Mouse (Mus musculus) hindbrain, embryonic 14.5 days (tissue): ENCODE results near the gene Sema3a. TPM values are rescaled to one million over a fixed set of nuclear protein-coding genes. Genes with fewer than 3 reads are reported as not detected.

ENCODE experiments used
- ATAC-seq: fragments of 200-750 bp; cut with Nextera tagmentation; 2 replicates; pipeline ENCODE4 v1.8.0; 2017; ENCODE audit warnings: moderate number of reproducible peaks, mild to moderate bottlenecking, moderate TSS enrichment, moderate library complexity; ENCODE audit not compliant: low FRiP score
- DNase-seq: peaks from one replicate; pipeline ENCODE4 v3.0.0-alpha.2; 2015; ENCODE audit warnings: low spot score
- H3K27ac ChIP-seq: fragments of 300-500 bp; sonication (generic); 2 replicates; pipeline ENCODE4 v1.5.1; 2014; ENCODE audit warnings: mild to moderate bottlenecking, moderate library complexity
- H3K27me3 ChIP-seq: fragments of 300-500 bp; sonication (generic); 2 replicates; pipeline ENCODE4 v1.6.1; 2014; ENCODE audit warnings: mild to moderate bottlenecking, low read length, mixed read lengths; ENCODE audit not compliant: control insufficient read depth, insufficient read depth
- H3K36me3 ChIP-seq: fragments of 300-500 bp; sonication (generic); replicated peaks from 2 replicates; pipeline ENCODE4 v1.6.1; 2014; ENCODE audit not compliant: control insufficient read depth, insufficient read depth
- H3K4me1 ChIP-seq: fragments of 300-500 bp; sonication (generic); replicated peaks from 2 replicates; pipeline ENCODE4 v1.6.1; 2014; ENCODE audit warnings: antibody characterized with exemption, low read length, mixed read lengths; ENCODE audit not compliant: control insufficient read depth, insufficient read depth
- H3K4me2 ChIP-seq: fragments of 300-500 bp; sonication (generic); replicated peaks from 2 replicates; pipeline ENCODE4 v1.6.1; 2014; ENCODE audit warnings: mild to moderate bottlenecking, moderate library complexity
- H3K4me3 ChIP-seq: fragments of 300-500 bp; sonication (generic); replicated peaks from 2 replicates; pipeline ENCODE4 v1.5.1; 2014; ENCODE audit warnings: mild to moderate bottlenecking, low read length
- H3K9ac ChIP-seq: fragments of 300-500 bp; sonication (generic); 2 replicates; pipeline ENCODE4 v1.6.1; 2014
- H3K9me3 ChIP-seq: fragments of 300-500 bp; sonication (generic); 2 replicates; pipeline ENCODE4 v1.6.1; 2016; ENCODE audit warnings: low read length; ENCODE audit not compliant: control insufficient read depth
- WGBS: fragments of 180-500 bp; shearing (Covaris S2); extraction: QIAGEN DNeasy Blood & Tissue Kit; methylation state at CpG from one replicate; pipeline ENCODE4 v1.1.7; 2014; 5-methylcytosine and 5-hydroxymethylcytosine counted together
- polyA plus RNA-seq: library from polyadenylated mRNA; unstranded; fragments of >200 nt; fragmentation: Nextera tagmentation; extraction: Ambion mirVana; gene quantifications from 2 replicates; pipeline ENCODE4 v1.2.1, GENCODE M21; 2014

The Sema3a gene
- polyA plus RNA-seq, 1 experiment from 2014 or later: 31.1 TPM

DNA sequence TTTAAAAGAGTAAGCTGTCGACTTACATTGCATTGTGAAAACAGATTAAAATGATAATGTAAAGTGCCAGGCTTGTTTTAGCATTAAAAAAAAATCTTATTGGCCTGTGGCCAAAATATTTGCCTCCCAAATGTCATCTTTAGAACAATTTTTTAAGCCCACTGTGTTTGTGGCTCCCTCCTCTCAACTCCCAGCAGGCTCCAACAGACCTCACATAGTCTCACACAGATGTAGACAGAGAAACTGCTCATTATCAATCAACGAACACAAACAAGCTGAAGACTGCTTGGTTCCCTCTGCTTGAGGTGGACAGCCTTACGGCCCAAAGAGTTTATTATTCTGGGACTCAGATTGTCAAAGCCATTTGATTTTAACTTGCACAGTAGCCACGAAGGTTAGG is 226.4 kb downstream of the Sema3a start:
- H3K27ac ChIP-seq: no peak overlapping the region
- no peak for ATAC-seq
- H3K4me3 ChIP-seq: no peak overlapping the region
- no peaks in the 10 kb centered on the region for H3K4me1 ChIP-seq
- 52% methylated on average over 4 of the region's 4 CpGs for whole genome bisulfite sequencing
- no peak for DNase-seq
- H3K36me3 ChIP-seq: no peaks in the 10 kb centered on the region
- H3K9me3 ChIP-seq: no peaks in the 10 kb centered on the region
- H3K4me2 ChIP-seq: no peak overlapping the region
- H3K27me3 ChIP-seq: no peaks in the 10 kb centered on the region
- H3K9ac ChIP-seq: no peak overlapping the region

DNA sequence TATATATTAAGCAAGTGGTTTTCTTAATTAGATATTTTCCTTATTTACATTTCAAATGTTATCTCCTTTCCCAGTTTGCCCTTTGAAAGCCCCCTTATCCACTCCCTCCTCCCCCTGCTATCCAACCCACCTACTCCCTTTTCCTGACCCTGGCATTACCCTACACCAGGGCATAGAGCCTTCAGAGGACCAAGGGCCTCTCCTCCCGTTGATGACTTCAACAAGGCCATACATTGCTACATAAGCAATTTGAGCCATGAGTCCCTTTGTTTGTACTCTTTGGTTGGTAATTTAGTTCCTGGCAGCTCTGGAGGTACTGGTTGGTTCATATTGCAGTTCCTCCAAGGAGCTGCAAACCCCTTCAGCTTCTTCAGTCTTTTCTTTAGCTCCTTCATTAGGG is 227.8 kb downstream of the Sema3a start:
- Histone ChIP-seq H3K27ac (no peak overlapping the region), H3K9ac (no peak overlapping the region), H3K27me3 (no peaks in the 10 kb centered on the region), H3K9me3 (no peaks in the 10 kb centered on the region), H3K36me3 (no peaks in the 10 kb centered on the region), H3K4me1 (no peaks in the 10 kb centered on the region), H3K4me2 (no peak overlapping the region), H3K4me3 (no peak overlapping the region)
- DNase-seq (no peak), ATAC-seq (no peak)
- WGBS: 82% methylated on average over 1 of the region's 1 CpGs

- Histone ChIP-seq H3K4me3 (no peak overlapping the region), H3K4me2 (no peak overlapping the region), H3K9ac (no peak overlapping the region), H3K36me3 (no peaks in the 10 kb centered on the region), H3K27ac (no peak overlapping the region), H3K27me3 (no peaks in the 10 kb centered on the region), H3K4me1 (no peaks in the 10 kb centered on the region), H3K9me3 (no peaks in the 10 kb centered on the region)
- ATAC-seq: no peak
- WGBS: 70% methylated on average over 1 of the region's 1 CpGs
- no peak for DNase-seq
Measured at GRCm38 (mm10) chr5:13353539-13353938, 228.3 kb downstream of the Sema3a start.

DNA sequence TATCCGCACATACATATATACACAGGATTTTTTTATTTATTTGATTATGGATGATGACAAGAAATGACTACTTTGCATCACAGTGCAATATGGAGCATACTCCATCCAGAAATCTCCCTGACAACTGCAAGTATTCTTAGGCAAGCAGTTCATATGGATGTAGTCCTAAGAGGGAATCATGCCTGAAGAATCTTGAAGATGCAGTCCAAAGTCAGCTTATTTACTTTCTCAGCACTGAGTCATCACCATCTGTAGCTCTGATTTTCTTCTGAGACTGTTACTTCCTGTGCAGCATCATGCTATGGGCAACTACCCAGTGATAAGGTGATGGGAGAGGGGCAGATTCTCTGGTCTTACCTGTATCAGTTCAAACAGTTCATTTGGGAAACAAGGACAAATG is 229.7 kb downstream of the Sema3a start:
- H3K4me2 ChIP-seq: no peak overlapping the region
- H3K27me3 ChIP-seq: no peaks in the 10 kb centered on the region
- H3K9ac ChIP-seq: no peak overlapping the region
- no peaks in the 10 kb centered on the region for H3K4me1 ChIP-seq
- H3K27ac ChIP-seq: no peak overlapping the region
- ATAC-seq (no peak), DNase-seq (no peak)
- no peaks in the 10 kb centered on the region for H3K9me3 ChIP-seq
- 88% methylated on average over 1 of the region's 1 CpGs for WGBS
- no peak overlapping the region for H3K4me3 ChIP-seq
- no peaks in the 10 kb centered on the region for H3K36me3 ChIP-seq

GRCm38 (mm10) chr5:13358770-13359169 is 233.6 kb downstream of the Sema3a start:
- Histone ChIP-seq H3K9me3 (no peaks in the 10 kb centered on the region), H3K27me3 (no peaks in the 10 kb centered on the region), H3K27ac (no peak overlapping the region), H3K4me2 (no peak overlapping the region), H3K4me3 (no peak overlapping the region), H3K4me1 (no peaks in the 10 kb centered on the region), H3K36me3 (no peaks in the 10 kb centered on the region), H3K9ac (no peak overlapping the region)
- WGBS: 66% methylated on average over 4 of the region's 4 CpGs
- DNase-seq: no peak
- no peak for ATAC-seq

GRCm38 (mm10) chr5:13360711-13361110 is 235.5 kb downstream of the Sema3a start:
- Histone ChIP-seq H3K9ac (no peak overlapping the region), H3K27ac (no peak overlapping the region), H3K4me3 (no peak overlapping the region), H3K4me2 (no peak overlapping the region), H3K36me3 (no peaks in the 10 kb centered on the region), H3K27me3 (no peaks in the 10 kb centered on the region), H3K4me1 (no peaks in the 10 kb centered on the region), H3K9me3 (no peaks in the 10 kb centered on the region)
- ATAC-seq: no peak
- WGBS: 49% methylated on average over 3 of the region's 3 CpGs
- no peak for DNase-seq

DNA sequence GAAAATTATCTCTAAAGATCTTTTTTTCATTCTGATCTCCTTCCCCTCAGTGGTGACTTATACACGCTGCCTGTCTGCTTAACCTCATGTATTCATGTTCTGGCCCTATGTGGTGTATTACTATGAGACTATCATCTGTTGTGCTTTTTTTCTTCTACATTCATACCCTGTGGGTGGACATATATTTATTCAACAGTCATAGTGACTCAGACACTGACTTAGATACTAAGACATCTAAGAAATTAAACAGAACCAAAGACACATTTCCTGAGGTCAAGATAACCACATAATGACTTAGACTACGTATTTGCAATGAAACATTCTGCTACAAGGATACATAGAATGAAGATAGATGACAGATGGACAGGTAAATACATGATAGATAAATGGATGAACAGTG is 239.9 kb downstream of the Sema3a start:
- H3K4me1 ChIP-seq: no peaks in the 10 kb centered on the region
- no peaks in the 10 kb centered on the region for H3K27me3 ChIP-seq
- no peaks in the 10 kb centered on the region for H3K9me3 ChIP-seq
- DNase-seq: no peak
- H3K4me2 ChIP-seq: no peak overlapping the region
- H3K36me3 ChIP-seq: no peaks in the 10 kb centered on the region
- no peak overlapping the region for H3K27ac ChIP-seq
- ATAC-seq: no peak
- H3K4me3 ChIP-seq: no peak overlapping the region
- no peak overlapping the region for H3K9ac ChIP-seq
- WGBS: 92% methylated on average over 2 of the region's 2 CpGs

DNA sequence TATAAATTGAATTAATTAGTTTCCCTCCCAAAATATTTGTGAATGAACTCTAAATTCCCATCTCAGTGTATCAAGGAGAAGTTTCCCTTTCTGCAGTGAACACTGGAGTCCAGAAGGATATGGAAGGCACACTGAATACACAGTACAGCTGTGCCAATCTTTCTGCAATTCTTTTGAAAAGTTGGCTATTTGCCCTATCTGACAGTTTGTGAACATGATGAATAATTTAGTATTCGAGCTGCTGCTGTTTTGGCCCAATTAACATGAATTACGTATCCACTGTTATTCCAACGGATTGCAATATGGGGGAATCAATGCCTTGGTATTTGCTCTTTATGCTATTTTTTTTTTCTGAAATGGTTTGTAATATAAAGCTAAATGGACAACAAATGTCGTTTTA is 254.0 kb downstream of the Sema3a start:
- DNase-seq (peak; percentile 52), ATAC-seq (no peak)
- no peak overlapping the region for H3K4me2 ChIP-seq
- H3K4me1 ChIP-seq: no peaks in the 10 kb centered on the region
- H3K36me3 ChIP-seq: no peaks in the 10 kb centered on the region
- no peaks in the 10 kb centered on the region for H3K9me3 ChIP-seq
- H3K9ac ChIP-seq: no peak overlapping the region
- no peak overlapping the region for H3K4me3 ChIP-seq
- no peaks in the 10 kb centered on the region for H3K27me3 ChIP-seq
- 64% methylated on average over 4 of the region's 4 CpGs for WGBS
- H3K27ac ChIP-seq: no peak overlapping the region

DNA sequence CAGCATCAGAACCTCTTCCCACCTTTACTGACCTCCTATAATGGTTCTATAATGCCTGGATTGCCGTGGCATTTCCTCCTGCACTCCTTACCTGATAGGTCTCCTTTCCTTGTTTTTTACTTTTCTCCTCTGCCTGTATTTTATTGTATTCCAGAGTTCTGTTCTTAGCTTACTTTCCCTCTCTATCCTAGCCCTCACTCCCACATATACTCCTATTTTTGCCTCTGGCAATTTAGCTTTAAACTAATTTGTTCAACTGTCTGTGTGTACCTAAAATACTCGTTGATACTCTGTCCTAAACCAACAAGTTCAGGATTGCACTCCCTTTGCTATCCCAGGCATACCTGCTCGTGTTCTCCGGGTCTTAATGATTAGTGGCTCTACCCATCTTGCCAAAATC is 258.8 kb downstream of the Sema3a start:
- ATAC-seq (no peak), DNase-seq (no peak)
- WGBS: 78% methylated on average over 4 of the region's 4 CpGs
- H3K4me2 ChIP-seq: no peak overlapping the region
- no peaks in the 10 kb centered on the region for H3K4me1 ChIP-seq
- no peak overlapping the region for H3K4me3 ChIP-seq
- H3K36me3 ChIP-seq: no peaks in the 10 kb centered on the region
- H3K27me3 ChIP-seq: no peaks in the 10 kb centered on the region
- H3K27ac ChIP-seq: no peak overlapping the region
- no peak overlapping the region for H3K9ac ChIP-seq
- H3K9me3 ChIP-seq: no peaks in the 10 kb centered on the region

DNA sequence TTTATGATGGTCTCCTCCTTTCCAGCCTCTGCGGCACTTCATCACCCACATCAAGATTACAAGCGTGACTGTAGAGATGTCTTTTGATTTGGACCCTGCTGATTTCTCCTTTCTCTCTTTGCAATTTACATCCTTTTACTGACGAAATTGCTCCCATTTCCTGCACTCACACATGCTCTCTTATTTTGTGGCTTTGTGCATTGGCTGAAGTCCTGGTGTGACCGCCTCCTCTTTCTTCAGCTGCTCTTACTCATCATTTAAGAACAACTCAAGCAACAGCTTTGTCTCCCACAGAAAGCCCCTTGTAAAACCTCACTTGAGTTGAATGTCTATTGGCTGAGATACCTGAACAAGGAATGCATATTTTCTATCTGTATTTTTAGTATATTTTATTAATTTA is 259.5 kb downstream of the Sema3a start:
- Histone ChIP-seq H3K27me3 (no peaks in the 10 kb centered on the region), H3K36me3 (no peaks in the 10 kb centered on the region), H3K9me3 (no peaks in the 10 kb centered on the region), H3K27ac (no peak overlapping the region), H3K4me3 (no peak overlapping the region), H3K4me1 (no peaks in the 10 kb centered on the region), H3K9ac (no peak overlapping the region), H3K4me2 (no peak overlapping the region)
- DNase-seq (no peak), ATAC-seq (no peak)
- 44% methylated on average over 4 of the region's 4 CpGs for WGBS
